Mouse (Mus musculus) hindbrain, embryonic 12.5 days (tissue): ENCODE measurements at regions not wholly inside any gene's neighbourhood (a gene's known extent, or its start where the extent isn't known, plus 50 kb on each side); places are given as distances from the start of the nearest gene placed in this dataset.

Experiments used
- ATAC-seq: fragments of 200-750 bp; cut with Nextera tagmentation; 2 replicates; pipeline ENCODE4 v1.8.0; 2017; ENCODE audit warnings: moderate TSS enrichment; ENCODE audit not compliant: low FRiP score
- H3K27ac ChIP-seq: fragments of 300-500 bp; sonication (generic); 2 replicates; pipeline ENCODE4 v1.5.1; 2016; ENCODE audit warnings: mild to moderate bottlenecking
- H3K27me3 ChIP-seq: fragments of 300-500 bp; sonication (generic); 2 replicates; pipeline ENCODE4 v1.6.1; 2016; ENCODE audit warnings: mild to moderate bottlenecking
- H3K36me3 ChIP-seq: fragments of 300-500 bp; sonication (generic); 2 replicates; pipeline ENCODE4 v1.6.1; 2016; ENCODE audit warnings: mild to moderate bottlenecking
- H3K4me1 ChIP-seq: fragments of 300-500 bp; sonication (generic); 2 replicates; pipeline ENCODE4 v1.6.1; 2016
- H3K4me2 ChIP-seq: fragments of 300-500 bp; sonication (generic); replicated peaks from 2 replicates; pipeline ENCODE4 v1.6.1; 2016; ENCODE audit warnings: mild to moderate bottlenecking
- H3K4me3 ChIP-seq: fragments of 300-500 bp; sonication (generic); 2 replicates; pipeline ENCODE4 v1.5.1; 2016; ENCODE audit warnings: mild to moderate bottlenecking
- H3K9ac ChIP-seq: fragments of 300-500 bp; sonication (generic); 2 replicates; pipeline ENCODE4 v1.6.1; 2016; ENCODE audit warnings: mild to moderate bottlenecking, moderate library complexity
- H3K9me3 ChIP-seq: fragments of 300-500 bp; sonication (generic); replicated peaks from 2 replicates; pipeline ENCODE4 v1.6.1; 2016; ENCODE audit warnings: mild to moderate bottlenecking
- WGBS: fragments of 180-500 bp; shearing (Covaris S2); methylation state at CpG from one replicate; pipeline ENCODE4 v1.1.7; 2016; 5-methylcytosine and 5-hydroxymethylcytosine counted together

GRCm38 (mm10) chr3:147081763-147082162 is 229.6 kb downstream of the Ttll7 start:
- H3K27me3 ChIP-seq: no peaks in the 10 kb centered on the region

GRCm38 (mm10) chr3:147082255-147082943 is 230.2 kb downstream of the Ttll7 start:
- H3K9me3 ChIP-seq: no peaks in the 10 kb centered on the region
- peak overlapping the region; percentile 66 for H3K27ac ChIP-seq
- H3K4me3 ChIP-seq: no peak overlapping the region
- ATAC-seq: peak; percentile 55; the same call in 1 of the 2 replicates
- H3K36me3 ChIP-seq: no peaks in the 10 kb centered on the region
- peaks cover 28% of the 10 kb centered on the region for H3K4me1 ChIP-seq
- 12% methylated on average over 7 of the region's 7 CpGs for WGBS
- H3K27me3 ChIP-seq: no peaks in the 10 kb centered on the region
- H3K9ac ChIP-seq: no peak overlapping the region
- no peak overlapping the region for H3K4me2 ChIP-seq

More at GRCm38 (mm10) chr3:147081763-147082162, 229.6 kb downstream of the Ttll7 start:
- H3K4me2 ChIP-seq: no peak overlapping the region
- H3K27ac ChIP-seq: no peak overlapping the region
- 65% methylated on average over 9 of the region's 9 CpGs for WGBS
- H3K36me3 ChIP-seq: no peaks in the 10 kb centered on the region
- no peak overlapping the region for H3K4me3 ChIP-seq
- H3K4me1 ChIP-seq: peaks cover 28% of the 10 kb centered on the region
- no peak for ATAC-seq
- H3K9me3 ChIP-seq: no peaks in the 10 kb centered on the region
- no peak overlapping the region for H3K9ac ChIP-seq

GRCm38 (mm10) chr3:147083374-147083773 is 231.2 kb downstream of the Ttll7 start:
- Histone ChIP-seq H3K27me3 (no peaks in the 10 kb centered on the region), H3K9me3 (no peaks in the 10 kb centered on the region), H3K36me3 (no peaks in the 10 kb centered on the region), H3K4me3 (no peak overlapping the region), H3K4me1 (peaks cover 28% of the 10 kb centered on the region), H3K9ac (no peak overlapping the region), H3K27ac (peak overlapping the region; percentile 30; the same call in 1 of the 2 replicates), H3K4me2 (peak overlapping the region; percentile 30)
- 0 out of 2 replicates have a peak, but pooled peaks have one; percentile 27 for ATAC-seq
- 32% methylated on average over 11 of the region's 11 CpGs for WGBS

- 56% methylated on average over 4 of the region's 4 CpGs for WGBS
- Histone ChIP-seq H3K27ac (no peak overlapping the region), H3K9me3 (no peaks in the 10 kb centered on the region), H3K36me3 (no peaks in the 10 kb centered on the region), H3K4me2 (peak overlapping the region; percentile 30; the same call in 1 of the 2 replicates), H3K9ac (no peak overlapping the region), H3K4me1 (peaks cover 28% of the 10 kb centered on the region), H3K27me3 (no peaks in the 10 kb centered on the region), H3K4me3 (no peak overlapping the region)
- ATAC-seq: no peak
Observed at GRCm38 (mm10) chr3:147083823-147084222, 231.7 kb downstream of the Ttll7 start.

GRCm38 (mm10) chr3:147084624-147085189 is 232.5 kb downstream of the Ttll7 start:
- H3K36me3 ChIP-seq: no peaks in the 10 kb centered on the region
- H3K27me3 ChIP-seq: no peaks in the 10 kb centered on the region
- no peaks in the 10 kb centered on the region for H3K9me3 ChIP-seq
- H3K27ac ChIP-seq: no peak overlapping the region
- H3K4me2 ChIP-seq: no peak overlapping the region
- 53% methylated on average over 9 of the region's 9 CpGs for WGBS
- H3K4me3 ChIP-seq: no peak overlapping the region
- H3K4me1 ChIP-seq: peaks cover 28% of the 10 kb centered on the region
- no peak for ATAC-seq
- no peak overlapping the region for H3K9ac ChIP-seq

GRCm38 (mm10) chr3:147088171-147088570 is 236.0 kb downstream of the Ttll7 start:
- Histone ChIP-seq H3K4me3 (no peak overlapping the region), H3K9ac (no peak overlapping the region), H3K27me3 (no peaks in the 10 kb centered on the region), H3K4me1 (peaks cover 18% of the 10 kb centered on the region), H3K27ac (no peak overlapping the region), H3K9me3 (no peaks in the 10 kb centered on the region), H3K4me2 (no peak overlapping the region), H3K36me3 (no peaks in the 10 kb centered on the region)
- 88% methylated on average over 6 of the region's 6 CpGs for WGBS
- no peak for ATAC-seq

GRCm38 (mm10) chr3:147089716-147090115 is 237.5 kb downstream of the Ttll7 start:
- ATAC-seq: no peak
- no peak overlapping the region for H3K4me2 ChIP-seq
- no peaks in the 10 kb centered on the region for H3K27me3 ChIP-seq
- WGBS: 76% methylated on average over 10 of the region's 10 CpGs
- H3K27ac ChIP-seq: no peak overlapping the region
- H3K9me3 ChIP-seq: no peaks in the 10 kb centered on the region
- no peak overlapping the region for H3K9ac ChIP-seq
- H3K4me3 ChIP-seq: no peak overlapping the region
- H3K4me1 ChIP-seq: peaks cover 7% of the 10 kb centered on the region; the same call in 1 of the 2 replicates
- H3K36me3 ChIP-seq: no peaks in the 10 kb centered on the region

- ATAC-seq: no peak
- Histone ChIP-seq H3K27me3 (no peaks in the 10 kb centered on the region), H3K9me3 (no peaks in the 10 kb centered on the region), H3K4me3 (no peak overlapping the region), H3K4me2 (no peak overlapping the region), H3K4me1 (no peaks in the 10 kb centered on the region), H3K27ac (no peak overlapping the region), H3K36me3 (no peaks in the 10 kb centered on the region), H3K9ac (no peak overlapping the region)
- 66% methylated on average over 8 of the region's 8 CpGs for WGBS
Observed at GRCm38 (mm10) chr3:147092188-147093075, 240.3 kb downstream of the Ttll7 start.

GRCm38 (mm10) chr3:147093076-147093380 is 240.9 kb downstream of the Ttll7 start:
- no peak for ATAC-seq
- Histone ChIP-seq H3K9ac (no peak overlapping the region), H3K4me1 (peaks cover 1% of the 10 kb centered on the region), H3K4me2 (no peak overlapping the region), H3K27me3 (no peaks in the 10 kb centered on the region), H3K36me3 (no peaks in the 10 kb centered on the region), H3K27ac (no peak overlapping the region), H3K9me3 (no peaks in the 10 kb centered on the region), H3K4me3 (no peak overlapping the region)
- 64% methylated on average over 5 of the region's 5 CpGs for WGBS

- 55% methylated on average over 9 of the region's 9 CpGs for WGBS
- no peak overlapping the region for H3K9ac ChIP-seq
- H3K27me3 ChIP-seq: no peaks in the 10 kb centered on the region; the same call in 1 of the 2 replicates
- H3K9me3 ChIP-seq: no peaks in the 10 kb centered on the region
- no peak overlapping the region for H3K27ac ChIP-seq
- no peaks in the 10 kb centered on the region for H3K36me3 ChIP-seq
- no peak overlapping the region for H3K4me2 ChIP-seq
- peaks cover 16% of the 10 kb centered on the region for H3K4me1 ChIP-seq
- no peak overlapping the region for H3K4me3 ChIP-seq
- ATAC-seq: no peak
Observed at GRCm38 (mm10) chr3:147096179-147096578, 244.0 kb downstream of the Ttll7 start.

GRCm38 (mm10) chr3:147098065-147098580 is 246.0 kb downstream of the Ttll7 start:
- Histone ChIP-seq H3K9me3 (no peaks in the 10 kb centered on the region), H3K4me3 (no peak overlapping the region), H3K4me1 (peaks cover 34% of the 10 kb centered on the region), H3K9ac (no peak overlapping the region), H3K4me2 (peak overlapping the region; percentile 18; the same call in 1 of the 2 replicates), H3K36me3 (no peaks in the 10 kb centered on the region), H3K27me3 (no peaks in the 10 kb centered on the region; the same call in 1 of the 2 replicates), H3K27ac (no peak overlapping the region)
- 36% methylated on average over 15 of the region's 15 CpGs for WGBS
- no peak for ATAC-seq

GRCm38 (mm10) chr3:147098611-147099010 is 246.4 kb downstream of the Ttll7 start:
- H3K4me1 ChIP-seq: peaks cover 39% of the 10 kb centered on the region
- H3K9ac ChIP-seq: no peak overlapping the region
- no peaks in the 10 kb centered on the region; the same call in 1 of the 2 replicates for H3K27me3 ChIP-seq
- no peak overlapping the region for H3K4me3 ChIP-seq
- ATAC-seq: no peak
- no peak overlapping the region for H3K27ac ChIP-seq
- H3K36me3 ChIP-seq: no peaks in the 10 kb centered on the region
- 43% methylated on average over 6 of the region's 6 CpGs for WGBS
- peak overlapping the region; percentile 18; the same call in 1 of the 2 replicates for H3K4me2 ChIP-seq
- no peaks in the 10 kb centered on the region for H3K9me3 ChIP-seq
